Mouse (Mus musculus) CH12.LX (cell line): ENCODE data around the gene Col6a6.

Experiments
- CTCF ChIP-seq, 2 experiments: IDR thresholded peaks in 1 of 2; conservative IDR thresholded peaks in 1 of 2; 2 replicates each; pipeline ENCODE4 v1.5.1; 2011 to 2012; ENCODE audit warnings: low read depth in 2 of 2, low read length in 2 of 2, improper control_type of control experiment in 1 of 2, inconsistent platforms in 1 of 2, mild to moderate bottlenecking in 1 of 2, moderate library complexity in 1 of 2
- E2F4 ChIP-seq: IDR thresholded peaks from 2 replicates; pipeline ENCODE4 v1.6.1; 2011; ENCODE audit warnings: low read depth, low read length, improper control_type of control experiment; ENCODE audit not compliant: insufficient replicate concordance
- EP300 ChIP-seq: IDR thresholded peaks from 2 replicates; pipeline ENCODE4 v1.6.1; 2011; ENCODE audit warnings: low read length, improper control_type of control experiment
- KAT2A ChIP-seq: IDR thresholded peaks from 2 replicates; pipeline ENCODE4 v1.6.1; 2012; ENCODE audit warnings: low read length, improper control_type of control experiment, inconsistent platforms; ENCODE audit not compliant: insufficient replicate concordance
- MAFK ChIP-seq: IDR thresholded peaks from 2 replicates; pipeline ENCODE4 v1.6.1; 2011; ENCODE audit warnings: low read length, improper control_type of control experiment; ENCODE audit not compliant: insufficient replicate concordance
- MAX ChIP-seq: IDR thresholded peaks from 2 replicates; pipeline ENCODE4 v1.6.1; 2011; ENCODE audit warnings: low read length, improper control_type of control experiment
- MEF2A ChIP-seq: IDR thresholded peaks from 2 replicates; pipeline ENCODE4 v1.6.1; 2014; ENCODE audit warnings: low read depth, mild to moderate bottlenecking, inconsistent platforms, low read length, improper control_type of control experiment, borderline replicate concordance
- POLR2A ChIP-seq: IDR thresholded peaks from 2 replicates; pipeline ENCODE4 v1.6.1; 2011; ENCODE audit warnings: low read depth, mild to moderate bottlenecking, improper control_type of control experiment, low read length
- RCOR1 ChIP-seq: conservative IDR thresholded peaks from 2 replicates; pipeline ENCODE4 v1.6.1; 2012; ENCODE audit warnings: low read depth, mild to moderate bottlenecking, inconsistent platforms, low read length, improper control_type of control experiment
- ZC3H11A ChIP-seq: IDR thresholded peaks from 2 replicates; pipeline ENCODE4 v1.6.1; 2012; ENCODE audit warnings: low read depth, mild to moderate bottlenecking, inconsistent platforms, low read length, improper control_type of control experiment

- TF ChIP-seq MEF2A (no peak), CTCF (conservative IDR thresholded peaks at IDR 0.05 in 1 of 2, IDR thresholded peaks at IDR 0.05 in 1 of 2; ENCODE audit: low read depth in 2 of 2, low read length in 2 of 2) (no peak), RCOR1 (no peak), E2F4 (no peak), KAT2A (no peak), EP300 (no peak), POLR2A (no peak), MAX (no peak), ZC3H11A (no peak), MAFK (no peak)
Observed at GRCm38 (mm10) chr9:105780696-105781095, 47.3 kb downstream of the Col6a6 start.
